Mouse (Mus musculus): ENCODE results near the gene Cplx1. TPM values are rescaled to one million over a fixed set of nuclear protein-coding genes. Genes with fewer than 3 reads are reported as not detected.

Gene Cplx1
- polyA plus RNA-seq, 1 experiment = not detected

- Histone ChIP-seq H3K79me2 (ENCODE audit: control insufficient read depth, insufficient read depth) (no peaks in the 10 kb centered on the region), H3K27me3 (ENCODE audit: control insufficient read depth, insufficient read depth, insufficient read length) (peaks cover 15% of the 10 kb centered on the region), H3K4me2 (ENCODE audit: low read depth) (no peak overlapping the region), H3K4me3 (no peak overlapping the region), H3K36me3 (ENCODE audit: control insufficient read depth, insufficient read depth) (no peaks in the 10 kb centered on the region), H3ac (ENCODE audit: control insufficient read depth, insufficient read length) (no peak overlapping the region)
- TF ChIP-seq POLR2AphosphoS2 (IDR thresholded peaks at IDR 0.05; ENCODE audit: insufficient read length, low read depth) (no peak), CEBPB (IDR thresholded peaks at IDR 0.05; ENCODE audit: insufficient read depth, poor library complexity, severe bottlenecking) (no peak), REST (IDR thresholded peaks at IDR 0.05; ENCODE audit: insufficient read depth, insufficient read length) (no peak), TCF12 (IDR thresholded peaks at IDR 0.05; ENCODE audit: insufficient read depth, poor library complexity, severe bottlenecking) (no peak), USF1 (IDR thresholded peaks at IDR 0.05; ENCODE audit: low read depth) (no peak), SRF (IDR thresholded peaks at IDR 0.05; ENCODE audit: control insufficient read depth, insufficient read length, low read depth) (no peak), MYOD1 (IDR thresholded peaks at IDR 0.05; ENCODE audit: control insufficient read depth in 1 of 3, insufficient read length in 2 of 3, low read depth in 2 of 3) (no peak), E2F4 (IDR thresholded peaks at IDR 0.05; ENCODE audit: insufficient read depth) (no peak), MYOG (IDR thresholded peaks at IDR 0.05; ENCODE audit: control insufficient read depth in 1 of 3, insufficient read depth in 1 of 3, insufficient read length in 2 of 3, low read depth in 2 of 3) (no peak), TCF3 (IDR thresholded peaks at IDR 0.05; ENCODE audit: insufficient read length, low read depth) (no peak), MAX (IDR thresholded peaks at IDR 0.05; ENCODE audit: low read depth) (no peak), POLR2A (IDR thresholded peaks at IDR 0.05; ENCODE audit: insufficient read length, low read depth) (no peak)
These were observed 30.9 kb downstream of the Cplx1 start for GRCm38 (mm10) chr5:108518951-108519350.

GRCm38 (mm10) chr5:108518106-108518885 is 31.5 kb downstream of the Cplx1 start:
- Histone ChIP-seq H3K27me3 (ENCODE audit: control insufficient read depth, insufficient read depth, insufficient read length) (peaks cover 14% of the 10 kb centered on the region), H3ac (ENCODE audit: control insufficient read depth, insufficient read length) (no peak overlapping the region), H3K36me3 (ENCODE audit: control insufficient read depth, insufficient read depth) (no peaks in the 10 kb centered on the region), H3K4me2 (ENCODE audit: low read depth) (no peak overlapping the region), H3K4me3 (no peak overlapping the region), H3K79me2 (ENCODE audit: control insufficient read depth, insufficient read depth) (no peaks in the 10 kb centered on the region)
- TF ChIP-seq CEBPB (IDR thresholded peaks at IDR 0.05; ENCODE audit: insufficient read depth, poor library complexity, severe bottlenecking) (no peak), TCF3 (IDR thresholded peaks at IDR 0.05; ENCODE audit: insufficient read length, low read depth) (no peak)

- no peak overlapping the region for H3ac ChIP-seq (ENCODE audit: control insufficient read depth, insufficient read length)
- no peak overlapping the region for H3K4me3 ChIP-seq
- H3K27me3 ChIP-seq (ENCODE audit: control insufficient read depth, insufficient read depth, insufficient read length) = peaks cover 8% of the 10 kb centered on the region
- no peaks in the 10 kb centered on the region for H3K79me2 ChIP-seq (ENCODE audit: control insufficient read depth, insufficient read depth)
- no peak for TF ChIP-seq E2F4 (IDR thresholded peaks at IDR 0.05; ENCODE audit: insufficient read depth)
- TF ChIP-seq POLR2A (IDR thresholded peaks at IDR 0.05; ENCODE audit: insufficient read length, low read depth) = no peak
- TF ChIP-seq POLR2AphosphoS2 (IDR thresholded peaks at IDR 0.05; ENCODE audit: insufficient read length, low read depth) = no peak
- TF ChIP-seq TCF12 (IDR thresholded peaks at IDR 0.05; ENCODE audit: insufficient read depth, poor library complexity, severe bottlenecking) = no peak
- H3K4me2 ChIP-seq (ENCODE audit: low read depth) = no peak overlapping the region
- no peaks in the 10 kb centered on the region for H3K36me3 ChIP-seq (ENCODE audit: control insufficient read depth, insufficient read depth)
These were observed 33.2 kb downstream of the Cplx1 start for GRCm38 (mm10) chr5:108516655-108517054.

- no peak overlapping the region for H3ac ChIP-seq (ENCODE audit: control insufficient read depth, insufficient read length)
- TF ChIP-seq CEBPB (IDR thresholded peaks at IDR 0.05; ENCODE audit: insufficient read depth, poor library complexity, severe bottlenecking) (no peak), MAX (IDR thresholded peaks at IDR 0.05; ENCODE audit: low read depth) (no peak), TCF12 (IDR thresholded peaks at IDR 0.05; ENCODE audit: insufficient read depth, poor library complexity, severe bottlenecking) (no peak), SRF (IDR thresholded peaks at IDR 0.05; ENCODE audit: control insufficient read depth, insufficient read length, low read depth) (no peak), POLR2AphosphoS2 (IDR thresholded peaks at IDR 0.05; ENCODE audit: insufficient read length, low read depth) (no peak), USF1 (IDR thresholded peaks at IDR 0.05; ENCODE audit: low read depth) (no peak), MYOD1 (IDR thresholded peaks at IDR 0.05; ENCODE audit: control insufficient read depth in 1 of 3, insufficient read length in 2 of 3, low read depth in 2 of 3) (no peak), POLR2A (IDR thresholded peaks at IDR 0.05; ENCODE audit: insufficient read length, low read depth) (no peak), MYOG (IDR thresholded peaks at IDR 0.05; ENCODE audit: control insufficient read depth in 1 of 3, insufficient read depth in 1 of 3, insufficient read length in 2 of 3, low read depth in 2 of 3) (no peak), TCF3 (IDR thresholded peaks at IDR 0.05; ENCODE audit: insufficient read length, low read depth) (no peak), E2F4 (IDR thresholded peaks at IDR 0.05; ENCODE audit: insufficient read depth) (no peak), REST (IDR thresholded peaks at IDR 0.05; ENCODE audit: insufficient read depth, insufficient read length) (no peak)
- H3K79me2 ChIP-seq (ENCODE audit: control insufficient read depth, insufficient read depth) = no peaks in the 10 kb centered on the region
- no peak overlapping the region for H3K4me2 ChIP-seq (ENCODE audit: low read depth)
- H3K27me3 ChIP-seq (ENCODE audit: control insufficient read depth, insufficient read depth, insufficient read length) = peaks cover 8% of the 10 kb centered on the region
- no peaks in the 10 kb centered on the region for H3K36me3 ChIP-seq (ENCODE audit: control insufficient read depth, insufficient read depth)
- no peak overlapping the region for H3K4me3 ChIP-seq
These were observed 34.1 kb downstream of the Cplx1 start for GRCm38 (mm10) chr5:108515581-108516361.

GRCm38 (mm10) chr5:108502286-108502685 is 47.5 kb downstream of the Cplx1 start:
- H3K4me3 ChIP-seq = no peak overlapping the region
- no peak overlapping the region for H3K4me2 ChIP-seq (ENCODE audit: low read depth)
- H3K36me3 ChIP-seq (ENCODE audit: control insufficient read depth, insufficient read depth) = peaks cover 51% of the 10 kb centered on the region
- H3K27me3 ChIP-seq (ENCODE audit: control insufficient read depth, insufficient read depth, insufficient read length) = no peaks in the 10 kb centered on the region
- TF ChIP-seq E2F4 (IDR thresholded peaks at IDR 0.05; ENCODE audit: insufficient read depth) = no peak
- no peak for TF ChIP-seq MAX (IDR thresholded peaks at IDR 0.05; ENCODE audit: low read depth)
- TF ChIP-seq USF1 (IDR thresholded peaks at IDR 0.05; ENCODE audit: low read depth) = no peak
- TF ChIP-seq TCF3 (IDR thresholded peaks at IDR 0.05; ENCODE audit: insufficient read length, low read depth) = no peak
- TF ChIP-seq CEBPB (IDR thresholded peaks at IDR 0.05; ENCODE audit: insufficient read depth, poor library complexity, severe bottlenecking) = no peak
- TF ChIP-seq MYOG (IDR thresholded peaks at IDR 0.05; ENCODE audit: control insufficient read depth in 1 of 3, insufficient read depth in 1 of 3, insufficient read length in 2 of 3, low read depth in 2 of 3) = no peak
- TF ChIP-seq SRF (IDR thresholded peaks at IDR 0.05; ENCODE audit: control insufficient read depth, insufficient read length, low read depth) = no peak
- TF ChIP-seq POLR2A (IDR thresholded peaks at IDR 0.05; ENCODE audit: insufficient read length, low read depth) = no peak
- TF ChIP-seq REST (IDR thresholded peaks at IDR 0.05; ENCODE audit: insufficient read depth, insufficient read length) = no peak
- no peak for TF ChIP-seq TCF12 (IDR thresholded peaks at IDR 0.05; ENCODE audit: insufficient read depth, poor library complexity, severe bottlenecking)
- TF ChIP-seq POLR2AphosphoS2 (IDR thresholded peaks at IDR 0.05; ENCODE audit: insufficient read length, low read depth) = no peak
- TF ChIP-seq MYOD1 (IDR thresholded peaks at IDR 0.05; ENCODE audit: control insufficient read depth in 1 of 3, insufficient read length in 2 of 3, low read depth in 2 of 3) = no peak
- H3K79me2 ChIP-seq (ENCODE audit: control insufficient read depth, insufficient read depth) = no peaks in the 10 kb centered on the region
- no peak overlapping the region for H3ac ChIP-seq (ENCODE audit: control insufficient read depth, insufficient read length)
